Mouse (Mus musculus): ENCODE results near the gene Aspg.

Gene Aspg

DNA sequence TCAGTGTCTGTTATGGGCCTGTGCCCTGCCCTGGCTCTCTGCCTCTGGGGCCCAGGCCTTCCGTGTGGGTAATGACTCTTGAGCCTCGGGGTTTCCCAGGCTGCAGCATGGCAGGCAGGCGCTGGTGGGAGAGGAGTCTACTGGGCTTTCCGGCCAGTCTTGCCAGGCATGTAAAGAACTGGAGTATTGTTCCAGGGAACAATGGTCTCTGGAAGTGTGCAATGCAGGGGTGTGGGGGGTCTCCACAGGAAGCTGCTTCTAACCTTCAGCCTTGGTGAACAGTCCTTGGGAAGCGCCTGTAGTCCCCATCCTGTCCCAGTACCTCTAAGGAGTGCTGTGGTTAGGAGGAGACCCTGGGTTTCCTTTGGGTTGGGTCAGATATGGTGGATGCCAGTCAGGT lies 40.9 kb downstream of the Aspg start:
- DNase-seq (ENCODE audit: low read depth in 1 of 2, low spot score in 2 of 2), result no peak

DNA sequence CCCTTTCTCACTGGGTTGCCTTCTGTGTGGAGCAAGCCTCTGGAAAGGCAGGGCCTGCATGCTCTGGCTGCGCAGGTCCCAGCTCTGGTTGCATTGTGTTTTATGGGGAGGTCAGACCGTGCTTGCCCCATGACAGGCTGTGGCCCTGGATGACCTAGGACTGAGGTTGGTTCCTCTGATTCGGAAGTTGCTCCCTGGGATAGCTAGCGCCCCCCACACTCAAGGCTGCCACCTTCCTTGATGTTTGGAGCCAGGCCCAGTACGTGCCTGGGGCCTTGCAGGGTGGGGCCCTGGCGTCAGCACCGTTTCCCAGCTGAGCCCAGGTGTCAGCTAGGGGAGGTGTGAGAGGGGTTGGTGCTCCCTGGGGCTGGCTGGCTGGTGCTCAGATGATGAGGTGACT lies 43.5 kb downstream of the Aspg start:
- DNase-seq (ENCODE audit: low read depth in 1 of 2, low spot score in 2 of 2), result no peak

DNA sequence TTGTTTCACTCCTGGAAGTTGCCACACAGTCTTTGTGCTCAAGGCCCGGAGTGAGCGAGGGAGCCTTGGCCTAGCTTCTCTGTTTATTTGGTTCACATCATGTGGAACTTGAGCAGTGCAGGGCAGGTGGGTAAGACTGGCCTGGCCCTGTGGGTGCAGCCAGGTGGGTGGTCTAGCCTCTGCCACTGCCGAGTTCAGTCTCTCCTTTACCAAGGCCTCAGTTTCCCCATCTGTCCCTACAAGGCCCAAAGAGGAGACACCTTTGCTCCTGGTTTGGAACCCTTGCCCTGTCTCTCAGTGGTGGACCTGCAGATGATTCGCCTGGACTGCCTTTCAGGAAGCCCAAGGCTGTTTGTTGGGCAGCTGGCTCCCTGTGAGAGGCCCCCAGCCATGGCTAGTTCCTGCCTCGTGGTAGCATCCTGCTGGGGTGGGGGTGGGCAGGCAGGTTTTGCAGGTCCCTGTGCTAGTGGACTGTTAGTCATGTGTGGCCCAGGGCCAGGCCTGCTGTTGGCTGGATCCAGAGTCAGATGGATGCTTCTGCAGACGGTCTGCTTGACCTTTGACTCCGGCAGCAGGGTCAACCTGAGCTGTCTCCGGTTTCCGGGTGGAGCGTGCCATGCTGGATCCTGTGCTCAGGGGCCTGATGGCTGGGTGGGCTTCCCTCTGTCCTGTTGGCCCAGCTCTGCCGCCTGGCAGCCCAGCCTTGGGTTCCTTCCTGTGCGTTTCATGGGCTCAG lies 44.9 kb downstream of the Aspg start:
- no peak for DNase-seq (ENCODE audit: low read depth in 1 of 2, low spot score in 2 of 2)

DNA sequence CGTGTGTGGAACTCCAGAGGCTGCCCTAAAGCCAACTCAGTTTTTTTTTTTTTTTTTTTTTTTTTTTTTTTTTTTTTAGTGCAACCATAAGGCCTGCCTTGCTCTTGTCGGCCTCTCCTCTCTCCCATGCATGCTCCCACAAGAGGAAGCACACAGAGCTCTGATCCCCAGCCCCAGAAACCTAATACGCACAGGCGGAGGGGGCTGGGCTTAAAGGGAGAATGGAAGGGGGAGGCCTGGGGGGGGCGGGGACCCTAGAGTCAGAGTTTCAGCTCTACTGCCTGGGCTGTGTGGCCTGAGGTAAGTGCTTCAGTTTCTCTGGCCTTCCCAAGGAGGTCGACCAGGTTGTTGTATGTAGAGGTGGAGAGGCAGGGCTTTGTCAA lies 45.5 kb downstream of the Aspg start:
- no peak for DNase-seq (ENCODE audit: low read depth in 1 of 2, low spot score in 2 of 2)

DNA sequence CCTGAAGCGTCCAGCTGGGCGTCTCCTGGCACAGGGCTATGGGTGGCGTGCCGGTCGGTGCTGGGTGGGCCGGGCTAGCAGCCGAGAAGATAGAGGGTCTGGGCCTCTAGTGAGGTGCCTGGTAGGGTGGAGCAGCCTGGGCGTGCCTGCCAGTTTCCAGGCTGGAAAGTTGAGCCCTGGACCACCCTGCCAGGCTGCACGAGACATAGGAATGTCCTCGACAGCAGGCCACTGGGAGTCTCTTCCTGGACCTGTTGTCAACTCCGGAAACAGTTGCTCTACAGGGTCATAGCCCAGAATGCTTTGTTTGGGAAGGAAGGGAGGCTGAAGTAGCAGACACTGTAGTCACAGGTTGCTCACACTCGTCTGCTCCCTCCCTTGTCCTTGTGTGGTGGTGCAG lies 47.1 kb downstream of the Aspg start:
- DNase-seq (ENCODE audit: low read depth in 1 of 2, low spot score in 2 of 2), result no peak

DNA sequence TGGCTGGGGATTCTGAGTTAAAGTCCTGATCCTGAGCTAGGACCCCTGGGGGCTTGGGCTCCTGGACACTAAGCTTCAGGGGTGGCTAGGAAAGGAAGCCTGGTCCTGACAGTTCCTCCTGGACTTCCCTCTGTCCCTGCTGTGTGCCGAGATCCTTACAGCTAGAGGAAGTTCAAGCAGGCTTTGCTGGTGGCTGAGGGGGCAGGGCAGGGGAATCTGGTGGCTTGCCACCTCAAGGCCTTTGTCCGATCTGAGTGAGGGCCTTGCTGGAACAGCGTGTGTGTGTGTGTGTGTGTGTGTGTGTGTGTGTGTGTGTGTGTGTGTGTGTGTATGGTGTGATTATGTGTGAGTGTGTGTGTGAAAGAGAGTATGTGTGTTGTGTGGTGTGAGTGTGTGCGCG lies 48.0 kb downstream of the Aspg start:
- no peak for DNase-seq (ENCODE audit: low read depth in 1 of 2, low spot score in 2 of 2)

DNA sequence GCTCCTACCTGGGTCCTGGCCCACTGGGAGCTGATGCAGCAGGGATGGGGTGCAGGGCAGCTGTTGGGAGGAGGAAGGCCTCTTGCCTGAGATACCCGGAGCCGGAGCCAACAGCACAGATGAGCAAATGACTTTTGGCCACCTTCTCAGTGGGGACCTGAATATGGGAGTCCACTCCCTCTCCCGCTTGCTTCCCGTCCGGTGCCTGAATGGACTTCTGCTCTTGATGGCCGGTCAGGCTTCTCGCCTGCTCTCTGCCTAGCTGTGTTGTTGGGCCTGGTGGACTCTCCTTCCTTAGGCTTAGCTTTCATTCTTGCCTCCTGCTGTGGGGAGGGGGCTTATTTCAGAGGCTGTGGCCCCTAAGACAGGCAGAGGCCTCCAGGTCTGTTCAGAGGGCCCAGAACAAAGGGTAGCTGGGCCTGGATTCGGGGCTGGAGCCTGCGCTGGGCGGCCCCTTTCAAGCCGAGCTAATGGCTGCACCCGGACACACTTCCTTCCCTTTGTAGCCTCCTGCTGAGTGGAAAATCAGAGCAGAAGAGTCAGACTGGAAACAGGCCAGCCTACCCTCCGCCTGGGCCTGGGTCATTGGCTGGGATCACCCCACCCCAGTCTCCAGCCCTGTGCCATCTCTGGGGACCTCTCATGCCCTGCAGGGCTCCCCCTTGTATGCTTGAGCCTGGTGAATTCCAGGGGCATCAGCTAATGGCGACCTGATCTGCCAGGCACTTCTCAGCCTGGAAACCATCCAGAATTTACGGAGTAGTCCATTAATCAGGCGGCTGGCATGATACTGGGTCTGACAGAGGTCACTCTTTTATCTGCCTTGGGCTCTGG lies 49.0 kb downstream of the Aspg start:
- no peak for DNase-seq (ENCODE audit: low read depth in 1 of 2, low spot score in 2 of 2)

DNA sequence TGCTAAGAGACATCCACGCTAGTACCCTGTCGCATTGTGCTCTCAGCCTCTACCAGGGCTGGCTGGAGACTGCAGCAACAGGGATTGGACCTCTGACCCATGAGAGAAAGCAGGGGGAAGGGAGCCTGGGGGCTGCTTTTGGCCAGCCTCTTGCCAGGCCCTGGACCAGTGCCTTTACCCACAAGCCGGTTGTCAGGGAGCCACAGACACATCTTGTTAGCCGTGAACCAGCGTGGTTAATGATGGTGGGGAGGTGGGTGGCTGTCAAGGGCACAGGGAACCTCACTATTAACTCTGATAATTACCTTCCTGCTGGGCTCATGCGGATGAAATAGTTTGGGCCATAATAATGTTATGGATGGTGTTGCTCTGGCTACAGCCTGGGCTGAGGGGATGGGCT lies 50.3 kb downstream of the Aspg start:
- no peak for DNase-seq (ENCODE audit: low read depth in 1 of 2, low spot score in 2 of 2)

DNA sequence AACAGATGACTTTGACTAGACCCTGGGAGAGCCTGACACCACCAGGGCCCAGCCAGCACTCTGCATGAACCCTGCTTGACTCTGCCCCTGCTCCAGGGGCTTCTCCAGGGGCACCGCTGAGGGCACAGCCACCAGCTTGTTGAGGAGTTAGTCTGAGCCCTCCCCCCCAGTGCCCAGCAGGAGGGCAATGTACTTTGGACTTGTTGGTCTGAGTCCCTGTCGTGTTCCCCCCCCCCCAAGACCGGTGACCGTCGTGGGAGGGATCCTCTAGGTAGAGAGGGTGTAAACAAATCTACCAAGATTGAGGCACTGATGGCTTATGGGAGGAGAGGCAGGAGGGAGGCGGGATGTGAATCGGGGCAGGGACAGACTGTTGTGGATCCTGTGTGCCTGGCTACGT lies 51.8 kb downstream of the Aspg start:
- DNase-seq (ENCODE audit: low read depth in 1 of 2, low spot score in 2 of 2), result no peak

DNA sequence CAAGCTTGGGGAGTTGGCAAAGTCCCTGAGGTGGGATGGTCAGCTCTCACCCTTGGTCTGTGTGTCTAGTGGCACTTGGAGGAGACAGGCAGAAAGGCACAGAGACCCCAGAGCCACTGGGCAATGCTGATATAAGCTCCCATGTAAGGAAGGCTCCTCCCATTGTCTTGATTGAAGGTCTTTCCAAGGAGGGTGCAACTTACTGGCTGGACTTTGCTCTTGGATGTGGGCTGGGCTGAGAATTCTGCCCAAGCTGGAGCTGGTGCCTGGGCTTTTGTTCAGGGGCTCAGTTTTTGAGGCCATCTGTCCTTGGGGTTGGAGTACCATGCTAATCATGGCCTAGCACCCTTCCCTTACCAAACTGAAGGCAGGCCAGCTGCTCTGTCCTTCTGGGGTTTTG lies 52.3 kb downstream of the Aspg start:
- no peak for DNase-seq (ENCODE audit: low read depth in 1 of 2, low spot score in 2 of 2)

DNA sequence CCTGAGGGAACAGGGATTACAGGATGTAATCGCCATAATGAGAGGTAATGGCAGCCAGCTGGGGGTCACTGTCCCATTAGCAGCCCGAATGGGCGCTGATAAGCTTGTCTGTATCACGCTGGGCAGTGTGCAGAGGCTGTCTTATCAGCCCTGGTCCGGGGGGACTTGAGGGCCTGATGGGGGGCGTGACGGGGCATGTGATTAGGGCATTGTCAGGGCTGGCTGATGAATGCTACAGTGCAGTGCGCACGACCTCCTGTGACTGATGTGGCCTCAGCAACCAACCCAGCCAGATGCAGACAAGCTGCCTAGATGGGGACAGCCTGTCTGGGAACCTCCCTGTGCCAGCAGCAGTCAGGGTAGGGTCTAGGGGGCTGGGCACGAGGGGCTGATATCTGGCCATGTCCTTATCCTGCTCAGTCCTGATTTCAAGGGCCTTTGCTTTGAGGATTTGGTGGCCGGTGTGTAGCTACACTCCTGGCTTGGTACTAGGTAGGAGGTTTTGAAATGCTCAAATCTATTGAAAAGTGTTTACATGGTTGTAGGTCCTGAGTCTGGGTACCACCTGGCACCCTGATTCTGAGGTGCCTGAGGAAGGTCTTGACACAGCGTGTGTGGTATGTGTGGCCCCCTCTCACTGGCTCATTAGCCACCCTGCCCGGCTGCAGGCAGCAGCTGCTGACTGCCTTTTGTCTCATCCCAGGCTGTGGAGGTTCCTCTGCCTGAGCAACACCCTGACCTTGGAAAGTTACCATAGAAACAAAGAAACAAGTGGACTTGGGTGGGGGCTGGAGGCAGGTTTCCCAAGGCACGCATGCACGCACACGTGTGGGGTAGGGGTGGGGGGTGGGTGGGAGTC lies 57.7 kb downstream of the Aspg start:
- no peak for DNase-seq (ENCODE audit: low read depth in 1 of 2, low spot score in 2 of 2)

DNA sequence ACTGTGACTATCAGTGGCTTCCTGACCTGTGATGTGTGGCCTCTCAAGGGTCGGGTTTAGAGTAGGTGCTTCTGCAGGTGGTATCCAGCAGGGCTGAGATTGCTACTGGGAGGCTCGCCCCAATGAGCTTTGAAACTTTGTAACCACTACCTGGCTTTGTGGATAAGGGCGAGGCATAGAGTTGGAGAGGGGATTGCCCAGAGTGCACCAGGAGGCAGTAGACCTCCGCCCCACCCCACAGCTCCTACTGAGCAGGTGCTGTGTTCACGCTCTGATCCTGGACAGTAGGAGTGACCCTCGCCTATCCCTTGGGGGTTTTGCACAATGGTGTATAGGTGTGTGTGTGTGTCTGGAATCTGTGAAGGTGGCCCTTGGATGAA lies 58.4 kb downstream of the Aspg start:
- no peak for DNase-seq (ENCODE audit: low read depth in 1 of 2, low spot score in 2 of 2)

DNA sequence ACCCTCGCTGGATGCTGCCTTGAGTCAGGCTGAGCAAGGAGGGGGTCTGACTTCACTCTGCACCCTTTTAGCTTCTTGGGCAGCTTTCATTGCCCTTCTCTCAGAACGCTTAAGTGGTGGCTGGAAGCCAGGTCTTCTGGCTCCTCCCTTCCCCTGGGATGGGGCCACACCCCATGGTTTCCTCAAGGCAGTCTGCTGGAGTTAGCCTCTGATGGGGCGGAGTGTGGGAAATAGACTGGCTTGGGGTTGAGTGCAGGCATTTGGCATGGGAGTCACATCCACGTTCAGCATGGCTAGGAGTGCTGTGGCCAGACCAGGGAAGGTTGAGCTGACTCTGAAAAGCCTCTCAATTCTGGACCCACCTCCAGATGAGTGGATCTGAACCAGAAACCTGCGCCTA lies 62.8 kb downstream of the Aspg start:
- DNase-seq (ENCODE audit: low read depth in 1 of 2, low spot score in 2 of 2), result no peak

DNA sequence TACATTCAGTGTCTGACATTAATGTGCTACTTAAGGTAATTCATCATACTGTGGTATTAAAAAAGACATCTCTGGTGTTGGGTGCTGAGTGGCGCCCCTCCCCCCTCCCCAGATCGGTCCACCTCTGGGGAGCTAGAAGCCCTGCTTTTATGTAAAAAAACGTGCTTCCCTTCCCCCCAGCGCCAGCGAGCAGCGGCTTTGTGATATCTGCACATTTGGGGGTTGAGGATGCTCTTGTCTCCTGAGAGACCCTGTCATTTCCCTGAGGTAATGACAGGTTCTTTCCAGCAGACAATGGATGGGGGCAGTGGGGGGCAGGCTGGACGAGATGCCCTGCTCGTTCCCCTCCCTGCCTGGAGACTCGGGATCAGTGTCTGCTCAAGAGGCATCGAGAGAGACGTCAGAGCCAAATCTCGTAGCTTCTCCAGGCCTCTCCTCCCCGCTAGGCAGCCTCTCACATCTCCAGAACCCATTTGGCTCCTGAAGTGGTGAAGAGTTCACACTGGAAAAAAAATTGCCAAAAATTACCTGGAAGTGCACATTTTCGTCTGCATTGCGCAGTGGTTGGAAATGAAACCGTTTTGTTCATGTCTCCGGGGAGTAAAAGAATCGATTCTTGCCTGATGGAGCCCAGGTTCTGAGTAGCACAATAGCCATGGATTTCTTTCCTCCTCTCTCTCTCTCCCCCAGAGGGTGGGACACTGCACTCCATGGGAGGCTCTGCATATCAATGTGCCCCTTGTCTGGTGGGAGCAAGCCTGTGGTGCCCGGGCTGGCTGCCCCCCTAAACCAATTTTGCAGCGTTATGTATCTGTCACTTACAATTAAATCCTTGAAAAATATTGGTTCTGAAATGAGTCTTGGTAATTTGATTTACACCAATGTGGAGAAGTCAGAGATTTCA lies 64.4 kb downstream of the Aspg start:
- no peak for DNase-seq (ENCODE audit: low read depth in 1 of 2, low spot score in 2 of 2)

DNA sequence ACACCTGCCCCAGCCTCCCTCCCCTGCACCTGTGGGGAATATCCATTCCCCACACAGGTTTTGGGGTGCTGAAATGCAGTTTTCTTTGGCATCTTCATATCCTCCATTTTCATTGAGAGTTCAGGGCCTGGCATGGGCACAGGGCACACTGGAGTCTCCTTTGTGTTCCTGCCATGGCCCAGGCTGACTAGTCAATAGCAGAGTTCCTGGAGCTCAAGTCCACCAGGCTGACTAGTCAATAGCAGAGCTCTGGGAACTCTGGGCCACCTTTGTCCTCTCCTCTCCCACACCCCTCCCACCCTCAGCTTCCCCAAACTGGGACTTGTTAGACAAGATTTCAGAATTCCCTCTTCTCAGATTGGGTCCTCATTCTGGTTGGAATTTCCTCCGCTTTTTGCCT lies 65.2 kb downstream of the Aspg start:
- no peak for DNase-seq (ENCODE audit: low read depth in 1 of 2, low spot score in 2 of 2)

DNA sequence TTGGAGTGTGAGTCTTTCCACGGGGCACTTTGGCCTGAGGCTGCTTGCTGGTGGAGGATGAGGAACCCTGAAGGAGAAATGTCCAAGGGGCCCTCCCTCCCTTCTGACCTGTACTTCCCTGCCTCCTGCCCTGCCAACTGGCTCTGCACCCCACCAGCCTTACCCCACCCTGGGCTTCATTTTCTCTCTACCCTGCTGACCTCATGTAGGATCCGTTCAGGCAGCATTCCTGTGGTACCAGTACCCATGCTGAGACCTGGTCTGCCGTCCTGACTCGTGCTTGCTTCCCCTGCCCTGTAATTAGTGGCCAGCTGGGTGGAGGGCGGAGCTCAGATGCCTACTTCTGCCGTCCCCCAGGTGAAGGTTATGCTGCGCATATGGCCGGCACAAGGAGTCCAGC lies 65.7 kb downstream of the Aspg start:
- DNase-seq (ENCODE audit: low read depth in 1 of 2, low spot score in 2 of 2), result no peak

Data from monocyte, adult 2 months (primary cell).